Mouse (Mus musculus): ENCODE results near the gene Ctnnbip1.

- TF ChIP-seq MAX (IDR thresholded peaks at IDR 0.05; ENCODE audit: low read depth) (no peak), POLR2A (IDR thresholded peaks at IDR 0.05; ENCODE audit: insufficient read length, low read depth) (no peak), USF1 (IDR thresholded peaks at IDR 0.05; ENCODE audit: low read depth) (no peak), CEBPB (IDR thresholded peaks at IDR 0.05; ENCODE audit: insufficient read depth, poor library complexity, severe bottlenecking) (no peak), E2F4 (IDR thresholded peaks at IDR 0.05; ENCODE audit: insufficient read depth) (no peak), MYOG (IDR thresholded peaks at IDR 0.05; ENCODE audit: control insufficient read depth in 1 of 3, insufficient read depth in 1 of 3, insufficient read length in 2 of 3, low read depth in 2 of 3) (no peak), TCF12 (IDR thresholded peaks at IDR 0.05; ENCODE audit: insufficient read depth, poor library complexity, severe bottlenecking) (no peak), MYOD1 (IDR thresholded peaks at IDR 0.05; ENCODE audit: control insufficient read depth in 1 of 3, insufficient read length in 2 of 3, low read depth in 2 of 3) (no peak), POLR2AphosphoS2 (IDR thresholded peaks at IDR 0.05; ENCODE audit: insufficient read length, low read depth) (no peak)
Observed at GRCm38 (mm10) chr4:149597641-149598208, 79.7 kb downstream of the Ctnnbip1 start.
